Mouse (Mus musculus): Measurements from ENCODE around the gene Atxn1l.

Gene Atxn1l

GRCm38 (mm10) chr8:109731012-109731411 is 6.5 kb downstream of the Atxn1l start:
- DNase-seq (ENCODE audit: low spot score), result no peak

GRCm38 (mm10) chr8:109725106-109725505 is 12.4 kb downstream of the Atxn1l start:
- DNase-seq (ENCODE audit: low spot score), result no peak

- DNase-seq (ENCODE audit: low spot score), result no peak
These were observed 22.6 kb downstream of the Atxn1l start for GRCm38 (mm10) chr8:109714961-109715360.

- DNase-seq (ENCODE audit: low spot score), result no peak
These were observed 25.0 kb downstream of the Atxn1l start for GRCm38 (mm10) chr8:109712521-109712920.

- DNase-seq (ENCODE audit: low spot score), result no peak
These were observed 29.6 kb downstream of the Atxn1l start for GRCm38 (mm10) chr8:109707921-109708320.

- peak; percentile 88 for DNase-seq (ENCODE audit: low spot score)
These were observed 30.7 kb downstream of the Atxn1l start for GRCm38 (mm10) chr8:109706874-109707237.

- no peak for DNase-seq (ENCODE audit: low spot score)
These were observed 31.3 kb downstream of the Atxn1l start for GRCm38 (mm10) chr8:109706076-109706873.

GRCm38 (mm10) chr8:109705320-109706075 is 32.0 kb downstream of the Atxn1l start, which contains the start of gene Zfp821:
Zfp821 (plus strand) TSS chr8:109705546.
- peak; percentile 97 for DNase-seq (ENCODE audit: low spot score)

GRCm38 (mm10) chr8:109704565-109705319 is 32.8 kb downstream of the Atxn1l start:
- no peak for DNase-seq (ENCODE audit: low spot score)

- no peak for DNase-seq (ENCODE audit: low spot score)
These were observed 39.1 kb downstream of the Atxn1l start for GRCm38 (mm10) chr8:109698477-109698876.

GRCm38 (mm10) chr8:109697754-109698153 is 39.8 kb downstream of the Atxn1l start:
- DNase-seq (ENCODE audit: low spot score), result no peak

- DNase-seq (ENCODE audit: low spot score), result no peak
These were observed 43.4 kb downstream of the Atxn1l start for GRCm38 (mm10) chr8:109694154-109694553.

- peak; percentile 99 for DNase-seq (ENCODE audit: low spot score)
These were observed 44.2 kb downstream of the Atxn1l start, which contains the start of gene Ist1 for GRCm38 (mm10) chr8:109693146-109693900. Ist1 (minus strand) TSS chr8:109693260.

- no peak for DNase-seq (ENCODE audit: low spot score)
These were observed 44.9 kb downstream of the Atxn1l start for GRCm38 (mm10) chr8:109692443-109693145.

- no peak for DNase-seq (ENCODE audit: low spot score)
These were observed 45.8 kb downstream of the Atxn1l start for GRCm38 (mm10) chr8:109691769-109692168.

GRCm38 (mm10) chr8:109687248-109687647 is 50.3 kb downstream of the Atxn1l start:
- no peak for DNase-seq (ENCODE audit: low spot score)

GRCm38 (mm10) chr8:109682120-109682519 is 55.4 kb downstream of the Atxn1l start:
- no peak for DNase-seq (ENCODE audit: low spot score)

- no peak for DNase-seq (ENCODE audit: low spot score)
These were observed 56.0 kb downstream of the Atxn1l start for GRCm38 (mm10) chr8:109681535-109681934.
